Mouse (Mus musculus): Measurements from ENCODE around the gene Mrpl49.
A peak's percentile ranks its signal among the peaks of the same experiment; 100 is the strongest.

Gene Mrpl49

DNA sequence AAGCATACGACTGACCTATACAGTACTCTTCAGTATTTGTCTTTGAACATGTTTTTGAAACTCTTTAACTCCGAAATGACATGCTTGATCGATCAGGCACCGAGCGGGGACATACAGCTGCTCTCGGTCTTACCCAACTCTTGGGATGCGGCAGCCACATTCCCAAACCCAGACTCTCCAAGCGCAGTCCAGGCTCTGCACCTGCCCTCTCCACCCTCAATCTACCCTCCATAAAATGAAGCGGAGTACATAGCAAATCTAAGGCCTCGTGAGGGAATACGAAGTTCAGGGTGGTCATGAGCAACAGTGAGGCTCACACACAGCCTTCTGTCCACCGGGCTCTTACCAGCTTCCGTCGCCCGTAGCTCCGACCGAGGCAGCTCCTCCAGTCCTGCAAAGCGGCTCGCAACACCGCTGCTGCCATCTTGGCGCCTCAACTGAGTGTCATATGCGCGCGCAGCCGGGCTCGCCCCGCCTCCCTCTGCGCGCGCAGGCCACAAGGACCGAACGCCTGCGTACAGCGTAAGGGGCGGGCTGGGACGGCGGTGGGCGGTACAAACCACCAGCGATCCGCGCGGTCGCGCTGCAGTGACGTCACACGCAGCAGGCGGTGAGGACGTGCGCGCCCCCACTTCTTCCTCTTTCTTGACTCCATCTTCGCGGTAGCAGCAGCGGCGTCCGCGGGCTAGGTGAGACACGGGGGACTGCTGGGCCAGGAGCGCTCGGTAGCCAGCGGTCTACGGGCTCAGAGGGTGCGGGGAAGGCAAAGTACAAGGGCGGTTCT, at the start of gene Mrpl49, which contains the start of gene Fau:
TSS of gene Mrpl49 (minus strand) at position 473 of the 784 bp plus-strand sequence.
TSS of gene Fau (plus strand) at position 532 of the 784 bp plus-strand sequence.
- peak; percentile 99 for DNase-seq (ENCODE audit: low read depth, low spot score)

GRCm38 (mm10) chr19:6105586-6105985, 48.0 kb upstream of the Mrpl49 start, which contains the start of gene Naaladl1:
Gene Naaladl1, plus strand, starts transcription at chr19:6105782.
- DNase-seq (ENCODE audit: low read depth, low spot score), result no peak

DNA sequence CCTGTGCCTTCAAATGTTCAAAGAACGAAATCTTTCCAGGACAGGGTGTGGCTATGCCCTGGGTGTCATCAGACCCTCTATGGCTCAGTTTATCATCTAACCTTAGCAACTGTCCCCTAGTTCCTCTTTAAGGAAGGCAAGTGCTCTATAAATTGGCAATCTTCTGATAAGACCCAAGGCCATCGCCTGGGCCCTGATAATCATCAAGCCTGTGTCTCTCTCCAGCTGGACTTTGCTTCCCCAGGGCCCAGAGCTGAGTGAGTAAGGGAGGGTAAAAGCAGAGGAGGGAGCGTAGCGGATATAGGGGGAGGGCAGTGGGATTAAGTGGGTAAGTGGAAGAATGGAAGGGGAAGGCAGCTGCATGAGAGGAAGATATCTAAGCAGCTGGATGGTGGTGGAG, 46.9 kb upstream of the Mrpl49 start:
- DNase-seq (ENCODE audit: low read depth, low spot score), result no peak

DNA sequence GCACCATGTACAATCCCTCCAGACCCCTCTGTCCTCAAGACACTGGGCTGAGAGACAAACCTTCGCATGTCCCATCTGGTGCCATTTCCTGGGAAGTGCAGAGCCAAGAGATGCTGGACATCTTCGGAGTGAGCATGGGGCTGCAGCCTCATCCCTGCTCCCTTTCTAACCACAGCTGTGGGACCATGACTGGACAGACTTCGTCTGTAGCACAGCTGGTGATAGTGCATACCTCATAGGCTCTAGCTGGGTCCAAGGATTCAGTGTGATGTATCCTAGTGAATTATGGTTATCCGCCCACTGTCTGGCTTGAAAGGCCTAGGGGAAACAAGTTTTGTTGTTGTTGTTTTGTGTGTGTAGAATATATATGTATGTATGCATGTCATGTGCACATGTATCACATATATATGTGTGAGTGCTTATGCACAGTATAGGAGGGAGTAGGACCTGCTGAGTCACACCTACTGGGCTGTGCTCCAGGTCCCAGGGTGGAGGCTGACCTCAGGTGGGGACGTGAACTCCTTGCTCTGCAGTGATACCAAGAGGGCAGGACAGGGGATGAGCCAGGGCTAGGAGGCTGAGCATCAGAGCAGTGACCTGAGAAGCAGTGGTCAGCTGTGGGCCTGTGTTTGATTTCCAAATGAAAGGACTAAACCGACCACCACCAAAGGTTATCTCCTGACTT, 44.7 kb upstream of the Mrpl49 start:
- no peak for DNase-seq (ENCODE audit: low read depth, low spot score)

DNA sequence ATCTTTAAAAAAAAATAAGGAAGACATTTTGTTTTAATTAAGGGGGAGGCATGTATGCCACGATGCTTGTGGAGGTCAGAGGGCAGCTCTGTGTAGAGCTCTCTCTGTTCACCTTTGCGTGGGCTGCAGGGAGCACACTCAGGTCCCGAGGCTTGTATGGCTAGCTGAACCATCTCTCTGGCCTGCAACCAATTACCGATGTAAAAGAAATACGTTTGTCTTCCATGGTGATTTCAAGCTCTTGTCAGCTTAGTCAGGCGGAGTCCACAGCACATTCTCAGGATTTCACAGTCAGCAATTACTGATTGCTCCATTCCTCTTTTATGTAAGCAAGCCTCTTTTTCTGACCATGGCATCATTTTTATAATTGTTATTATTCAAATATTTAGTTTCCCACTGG, 43.6 kb upstream of the Mrpl49 start:
- no peak for DNase-seq (ENCODE audit: low read depth, low spot score)

DNA sequence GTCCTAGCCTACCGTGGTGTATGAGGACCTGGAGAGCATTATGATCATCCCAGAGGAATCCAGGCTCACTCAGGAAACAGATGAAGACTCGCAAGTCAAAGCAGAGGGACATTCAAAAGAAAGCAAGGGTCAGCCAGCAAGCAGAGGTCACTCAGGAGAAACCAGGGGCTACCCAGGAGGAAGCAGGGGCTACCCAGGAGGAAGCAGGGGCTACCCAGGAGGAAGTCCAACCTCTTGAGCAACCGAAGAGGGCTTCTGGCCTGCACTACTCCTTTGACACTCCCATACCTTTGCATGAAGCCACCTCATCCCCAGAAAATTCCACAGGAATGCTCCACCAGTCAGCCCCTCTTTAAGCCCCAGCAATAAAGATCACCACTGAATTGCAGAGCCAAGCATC, 40.3 kb upstream of the Mrpl49 start:
- no peak for DNase-seq (ENCODE audit: low read depth, low spot score)

GRCm38 (mm10) chr19:6094119-6094518, 36.5 kb upstream of the Mrpl49 start, which contains the start of gene AC131692.1:
Gene AC131692.1, plus strand, starts transcription at chr19:6094419.
- no peak for DNase-seq (ENCODE audit: low read depth, low spot score)

DNA sequence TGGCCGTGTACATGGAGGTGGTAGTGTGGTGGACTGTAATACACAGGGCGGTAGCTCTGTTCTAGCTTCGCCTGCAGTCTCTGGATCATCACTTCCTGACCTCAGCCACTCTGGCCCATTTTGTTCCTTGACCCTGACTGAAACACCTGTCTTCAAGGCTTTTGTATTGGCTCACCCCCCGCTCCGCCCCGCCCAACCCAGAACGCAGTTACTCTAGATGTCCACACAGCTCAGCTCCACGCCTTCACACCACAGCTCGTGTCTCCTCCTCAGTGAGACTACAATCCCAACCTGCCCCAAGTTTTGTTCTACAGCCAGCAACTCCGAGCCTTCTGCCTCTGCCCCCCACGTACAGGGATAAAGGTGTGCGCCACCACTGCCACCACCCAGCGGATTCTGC, 31.3 kb upstream of the Mrpl49 start:
- DNase-seq (ENCODE audit: low read depth, low spot score), result peak; percentile 58

- DNase-seq (ENCODE audit: low read depth, low spot score), result peak; percentile 96
Observed at GRCm38 (mm10) chr19:6085417-6085879, 27.9 kb upstream of the Mrpl49 start.

- peak; percentile 99 for DNase-seq (ENCODE audit: low read depth, low spot score)
Observed at GRCm38 (mm10) chr19:6084478-6085248, 27.1 kb upstream of the Mrpl49 start, which contains the start of the genes Zfpl1 and Cdca5. Gene Zfpl1, minus strand, starts transcription at chr19:6084956. Gene Cdca5, plus strand, starts transcription at chr19:6084983.

GRCm38 (mm10) chr19:6082156-6082555, 24.6 kb upstream of the Mrpl49 start, which contains the start of gene Gm28374:
Gene Gm28374, minus strand, starts transcription at chr19:6082256.
- no peak for DNase-seq (ENCODE audit: low read depth, low spot score)

DNA sequence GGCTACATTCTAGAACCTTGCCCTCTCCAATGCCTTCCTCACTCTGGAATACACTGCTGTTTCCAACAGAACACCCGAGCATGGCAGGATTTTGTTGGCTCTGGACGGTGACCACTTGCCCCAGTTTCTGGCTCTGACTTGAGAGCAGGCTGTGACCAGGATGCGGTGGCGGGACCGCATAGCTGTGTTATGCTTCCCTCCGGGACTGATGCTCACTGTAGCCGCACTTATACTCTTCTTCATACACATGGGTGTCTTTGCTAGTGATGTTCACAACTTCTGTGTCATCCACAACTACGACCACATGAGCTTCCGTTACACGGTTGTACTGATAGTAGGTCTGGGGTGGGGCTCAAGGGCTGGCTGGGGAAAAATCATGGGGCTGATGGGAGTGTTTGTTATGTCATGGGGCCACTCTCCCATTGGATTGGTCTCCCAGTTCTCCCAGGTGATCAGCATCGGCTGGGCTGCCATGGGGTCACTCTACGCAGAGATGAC, 22.4 kb upstream of the Mrpl49 start, which contains the start of gene Tmem262:
TSS of gene Tmem262 (plus strand) at position 51 of the 498 bp plus-strand sequence.
- DNase-seq (ENCODE audit: low read depth, low spot score), result no peak

- peak; percentile 96 for DNase-seq (ENCODE audit: low read depth, low spot score)
Observed at GRCm38 (mm10) chr19:6076564-6077393, 19.2 kb upstream of the Mrpl49 start, which contains the start of gene Vps51. Gene Vps51, minus strand, starts transcription at chr19:6077231.

DNA sequence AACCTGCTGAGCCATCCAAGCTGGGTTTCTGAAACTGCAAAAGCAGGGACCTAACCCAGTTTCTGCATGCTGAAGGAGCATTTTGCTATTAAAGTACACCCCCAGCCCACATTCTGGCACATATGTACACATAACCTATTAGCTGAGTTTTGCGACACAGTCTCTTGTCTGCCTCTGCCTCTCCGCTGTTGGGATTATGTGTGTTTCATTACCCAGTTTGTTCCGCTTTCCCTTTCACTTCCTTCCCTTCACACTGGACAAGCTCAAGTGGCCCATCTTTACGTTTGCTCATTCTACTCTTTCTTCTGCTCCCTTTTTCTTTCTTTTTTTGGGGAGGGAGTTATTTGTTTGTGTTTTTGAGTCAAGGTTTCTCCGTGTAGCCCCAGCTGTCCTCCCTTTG, 16.3 kb upstream of the Mrpl49 start:
- DNase-seq (ENCODE audit: low read depth, low spot score), result no peak

DNA sequence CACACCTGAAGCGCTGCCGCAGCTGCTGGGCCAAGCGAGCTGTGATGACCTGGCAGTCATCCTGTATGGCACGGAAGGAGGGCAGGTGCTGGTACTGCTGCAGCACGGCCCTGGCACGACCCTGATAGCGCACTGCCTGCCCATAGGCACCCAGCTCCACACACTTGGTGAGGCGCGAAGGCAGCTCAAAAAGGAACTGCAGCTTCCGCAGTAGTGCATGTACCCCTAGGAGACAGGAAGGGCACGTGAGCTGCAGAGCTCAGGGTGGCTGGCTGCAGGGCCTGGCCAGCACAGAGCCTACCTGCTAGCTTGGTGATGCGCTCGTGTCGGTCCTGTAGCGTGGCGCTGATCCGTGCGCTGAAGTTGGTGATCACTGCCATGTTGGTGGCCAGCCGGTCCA, 13.7 kb upstream of the Mrpl49 start:
- no peak for DNase-seq (ENCODE audit: low read depth, low spot score)

GRCm38 (mm10) chr19:6070571-6071250, 13.1 kb upstream of the Mrpl49 start:
- peak; percentile 84 for DNase-seq (ENCODE audit: low read depth, low spot score)

DNA sequence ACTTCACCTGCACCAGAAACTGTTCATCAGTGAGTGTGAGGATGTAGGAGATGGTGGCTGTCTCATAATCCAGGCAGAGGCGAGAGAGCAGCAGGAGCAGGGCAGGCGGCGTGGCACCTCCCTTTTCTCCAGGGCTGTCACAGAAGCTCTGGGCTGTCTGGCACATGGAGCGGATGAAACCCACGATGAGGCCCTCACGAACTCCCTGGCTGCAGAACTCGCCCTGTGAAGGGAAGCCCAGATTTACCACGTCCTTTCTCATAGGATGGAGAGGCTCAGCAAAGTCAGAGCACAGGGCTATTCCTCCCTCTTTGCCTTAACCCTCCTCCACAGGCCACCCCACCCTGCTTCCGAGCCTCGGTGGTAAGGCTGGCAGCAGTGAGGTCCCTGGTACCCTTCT, 12.3 kb upstream of the Mrpl49 start:
- no peak for DNase-seq (ENCODE audit: low read depth, low spot score)

DNA sequence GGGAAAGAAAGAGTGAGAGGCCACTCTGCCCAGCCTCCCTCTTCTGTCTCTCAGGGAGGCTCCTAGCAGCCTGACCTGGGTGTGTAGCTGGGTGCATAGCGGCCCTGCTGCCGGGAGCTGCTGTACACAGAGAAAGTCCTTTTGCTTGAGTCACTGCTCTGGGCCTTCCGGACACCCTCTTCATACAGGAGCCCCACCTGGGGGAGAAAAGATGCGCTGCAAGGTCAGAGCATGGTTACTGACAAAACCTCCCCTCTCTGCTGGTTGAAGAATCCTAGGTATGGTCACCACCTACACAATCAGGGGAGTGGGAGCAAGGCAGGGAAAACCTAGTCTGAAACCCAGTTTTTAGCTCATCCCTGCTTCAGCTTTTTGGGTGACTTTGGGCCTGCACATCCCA, 11.4 kb upstream of the Mrpl49 start:
- no peak for DNase-seq (ENCODE audit: low read depth, low spot score)

- DNase-seq (ENCODE audit: low read depth, low spot score), result peak; percentile 96
Observed at GRCm38 (mm10) chr19:6067724-6068415, 10.3 kb upstream of the Mrpl49 start, which contains the start of gene Tm7sf2. Gene Tm7sf2, minus strand, starts transcription at chr19:6068373.

Measured in ZHBTc4 (cell line).